Mouse (Mus musculus) ES-Bruce4 (cell line): Measurements from ENCODE around the gene Auts2. TPM values are rescaled to one million over a fixed set of nuclear protein-coding genes. Genes with fewer than 3 reads are reported as not detected.

Experiments used
- H3K27ac ChIP-seq: 2 replicates; pipeline ENCODE4 v1.5.1; 2012; ENCODE audit warnings: low read length, inconsistent platforms; ENCODE audit not compliant: insufficient read depth
- H3K27me3 ChIP-seq: 2 replicates; pipeline ENCODE4 v1.6.1; 2012; ENCODE audit warnings: mild to moderate bottlenecking, low read length, inconsistent platforms; ENCODE audit not compliant: control insufficient read depth, poor library complexity, insufficient read depth, severe bottlenecking
- H3K36me3 ChIP-seq: 2 replicates; pipeline ENCODE4 v1.6.1; 2012; ENCODE audit warnings: inconsistent platforms, mild to moderate bottlenecking, low read length, moderate library complexity; ENCODE audit not compliant: control insufficient read depth, poor library complexity, insufficient read depth, severe bottlenecking
- H3K4me1 ChIP-seq: one replicate; pipeline ENCODE4 v1.8.1; 2011; ENCODE audit warnings: low read length; ENCODE audit not compliant: control insufficient read depth, insufficient read depth
- H3K4me3 ChIP-seq: 2 replicates; pipeline ENCODE4 v1.5.1; 2011; ENCODE audit warnings: low read depth, mild to moderate bottlenecking, low read length
- H3K9ac ChIP-seq: 2 replicates; pipeline ENCODE4 v1.6.1; 2012; ENCODE audit warnings: low read depth, mild to moderate bottlenecking, inconsistent platforms; ENCODE audit not compliant: poor library complexity, severe bottlenecking
- H3K9me3 ChIP-seq: replicated peaks from 2 replicates; pipeline ENCODE4 v1.6.1; 2012; ENCODE audit warnings: mild to moderate bottlenecking, low read length, inconsistent platforms; ENCODE audit not compliant: control insufficient read depth, poor library complexity, insufficient read depth, severe bottlenecking
- CTCF ChIP-seq: IDR thresholded peaks from one replicate; pipeline ENCODE4 v1.8.1; 2011; ENCODE audit warnings: low read depth, low read length
- EP300 ChIP-seq: IDR thresholded peaks from 2 replicates; pipeline ENCODE4 v1.6.1; 2011; ENCODE audit warnings: low read depth, low read length; ENCODE audit not compliant: insufficient read depth
- POLR2A ChIP-seq: IDR thresholded peaks from one replicate; pipeline ENCODE4 v1.8.1; 2011; ENCODE audit warnings: low read length; ENCODE audit not compliant: insufficient read depth
- polyA plus RNA-seq: library from polyadenylated mRNA; stranded (reverse); fragments of >200 nt; gene quantifications from 2 replicates; pipeline ENCODE4 v1.2.4, GENCODE M21; 2011; ENCODE audit warnings: low read depth; ENCODE audit not compliant: missing spikeins, insufficient read depth, insufficient read length

Gene Auts2
- polyA plus RNA-seq, 1 experiment, result 23.4 TPM

GRCm38 (mm10) chr5:132388746-132389145, 154.4 kb downstream of the Auts2 start:
- TF ChIP-seq EP300 (no peak), CTCF (no peak), POLR2A (no peak)
- H3K4me3 ChIP-seq, result no peak overlapping the region
- H3K9me3 ChIP-seq, result no peaks in the 10 kb centered on the region
- no peaks in the 10 kb centered on the region for H3K4me1 ChIP-seq
- H3K9ac ChIP-seq, result no peak overlapping the region
- H3K27ac ChIP-seq, result no peak overlapping the region
- no peaks in the 10 kb centered on the region for H3K36me3 ChIP-seq
- no peaks in the 10 kb centered on the region for H3K27me3 ChIP-seq

- Histone ChIP-seq H3K9me3 (no peaks in the 10 kb centered on the region), H3K27ac (no peak overlapping the region), H3K4me3 (no peak overlapping the region), H3K4me1 (no peaks in the 10 kb centered on the region), H3K9ac (no peak overlapping the region), H3K36me3 (no peaks in the 10 kb centered on the region), H3K27me3 (no peaks in the 10 kb centered on the region)
- TF ChIP-seq CTCF, result no peak
- no peak for TF ChIP-seq POLR2A
- TF ChIP-seq EP300, result no peak
These were observed 157.8 kb downstream of the Auts2 start for GRCm38 (mm10) chr5:132385244-132385855.

GRCm38 (mm10) chr5:132380261-132380660, 162.9 kb downstream of the Auts2 start:
- Histone ChIP-seq H3K27ac (no peak overlapping the region), H3K4me3 (no peak overlapping the region), H3K4me1 (no peaks in the 10 kb centered on the region), H3K27me3 (no peaks in the 10 kb centered on the region), H3K36me3 (no peaks in the 10 kb centered on the region), H3K9me3 (no peaks in the 10 kb centered on the region), H3K9ac (no peak overlapping the region)
- TF ChIP-seq POLR2A (no peak), CTCF (no peak), EP300 (no peak)

GRCm38 (mm10) chr5:132378977-132379376, 164.2 kb downstream of the Auts2 start:
- H3K36me3 ChIP-seq, result no peaks in the 10 kb centered on the region
- H3K27ac ChIP-seq, result no peak overlapping the region
- TF ChIP-seq CTCF (no peak), EP300 (no peak), POLR2A (no peak)
- no peak overlapping the region for H3K9ac ChIP-seq
- no peaks in the 10 kb centered on the region for H3K27me3 ChIP-seq
- H3K4me3 ChIP-seq, result no peak overlapping the region
- no peaks in the 10 kb centered on the region for H3K4me1 ChIP-seq
- no peaks in the 10 kb centered on the region for H3K9me3 ChIP-seq

- TF ChIP-seq EP300 (no peak), POLR2A (no peak), CTCF (no peak)
- H3K9me3 ChIP-seq, result no peaks in the 10 kb centered on the region
- no peak overlapping the region for H3K27ac ChIP-seq
- no peaks in the 10 kb centered on the region for H3K27me3 ChIP-seq
- H3K4me1 ChIP-seq, result no peaks in the 10 kb centered on the region
- H3K36me3 ChIP-seq, result no peaks in the 10 kb centered on the region
- H3K4me3 ChIP-seq, result no peak overlapping the region
- no peak overlapping the region for H3K9ac ChIP-seq
These were observed 168.0 kb downstream of the Auts2 start for GRCm38 (mm10) chr5:132375130-132375529.

GRCm38 (mm10) chr5:132373471-132374075, 169.6 kb downstream of the Auts2 start:
- no peak overlapping the region for H3K27ac ChIP-seq
- H3K36me3 ChIP-seq, result no peaks in the 10 kb centered on the region
- H3K9me3 ChIP-seq, result no peaks in the 10 kb centered on the region
- TF ChIP-seq POLR2A (no peak), CTCF (no peak)
- no peak overlapping the region for H3K9ac ChIP-seq
- H3K4me3 ChIP-seq, result no peak overlapping the region
- no peaks in the 10 kb centered on the region for H3K4me1 ChIP-seq
- no peaks in the 10 kb centered on the region for H3K27me3 ChIP-seq
